In the genomic region with DNA sequence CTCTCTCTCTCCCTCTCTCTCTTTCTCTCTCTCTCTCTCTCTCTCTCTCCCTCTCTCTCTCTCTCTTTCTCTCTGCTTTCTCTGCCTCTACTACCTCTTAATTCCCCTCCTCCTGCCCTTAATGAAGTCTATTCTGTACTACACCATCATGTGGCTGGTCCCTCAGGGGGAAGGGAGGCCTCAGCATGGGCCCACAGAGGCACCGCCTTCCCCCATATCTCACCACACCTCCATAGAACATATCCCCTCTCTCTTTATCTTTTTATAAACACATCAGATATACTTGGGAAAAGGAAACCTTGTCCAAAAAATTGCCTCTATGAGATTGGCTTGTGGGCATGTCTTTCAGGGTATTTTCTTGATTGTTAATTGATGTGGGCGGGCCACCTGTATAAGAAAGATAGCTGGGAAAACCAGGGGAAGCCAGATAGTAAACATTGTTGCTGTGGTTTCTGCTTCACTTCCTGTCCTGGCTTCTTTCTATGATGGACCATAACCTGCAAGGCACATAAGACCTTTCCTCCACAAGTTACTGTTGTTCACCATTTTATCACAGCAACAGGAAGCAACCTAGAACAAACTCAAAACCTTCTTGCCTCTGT, we compare ENCODE assay signal across 21 mouse cellular contexts.
DNase-seq lines count a peak whose midpoint lies in the region; ATAC-seq and TF ChIP-seq lines count a peak whose summit lies in the region.
"Had no signal": no experiment of that assay in that cellular context is flagged by ENCODE, and none has a peak within 500 bp of the region (broad histone marks: within the 10 kb centered on the region; RNA-seq: fewer than 3 reads in every experiment).

No protein-coding gene starts in this region.

- H3K4me3 ChIP-seq in liver, postnatal 0 days (ENCODE audit: low read depth, low read length): no peak overlapping the region
- no peak overlapping the region for H3K4me3 ChIP-seq in heart, embryonic 10.5 days
- H3K4me3 ChIP-seq in forebrain, embryonic 12.5 days (replicated peaks): no peak overlapping the region
- H3K4me3 ChIP-seq: forebrain, embryonic 10.5 days; heart, adult 2 months; hindbrain, embryonic 12.5 days; neural tube, embryonic 12.5 days had no signal

- 74% methylated on average over 2 of the region's 2 CpGs for WGBS in liver, postnatal 0 days (ENCODE audit: insufficient replicate concordance)
- WGBS in heart, embryonic 10.5 days: 78% methylated on average over 2 of the region's 2 CpGs
- 91% methylated on average over 2 of the region's 2 CpGs for WGBS in forebrain, embryonic 12.5 days

- peaks cover 13% of the 10 kb centered on the region for H3K9me3 ChIP-seq in liver, postnatal 0 days (ENCODE audit: low read length)
- no peaks in the 10 kb centered on the region for H3K9me3 ChIP-seq in heart, embryonic 10.5 days
- no peaks in the 10 kb centered on the region for H3K9me3 ChIP-seq in forebrain, embryonic 12.5 days
- H3K9me3 ChIP-seq: hindbrain, embryonic 12.5 days; neural tube, embryonic 12.5 days had no signal

- peak; percentile 23; the same call in 1 of the 2 replicates for TF ChIP-seq EP300 in liver, postnatal 0 days (IDR thresholded peaks at IDR 0.05; ENCODE audit: low read depth)

- no peak for TF ChIP-seq CTCF in liver, postnatal 0 days (IDR thresholded peaks at IDR 0.05; ENCODE audit: low read depth)

- no peaks in the 10 kb centered on the region for H3K27me3 ChIP-seq in liver, postnatal 0 days (ENCODE audit: insufficient read depth, low read length)
- H3K27me3 ChIP-seq in heart, embryonic 10.5 days (ENCODE audit: insufficient read depth, poor library complexity, severe bottlenecking): no peaks in the 10 kb centered on the region
- no peaks in the 10 kb centered on the region for H3K27me3 ChIP-seq in forebrain, embryonic 12.5 days
- H3K27me3 ChIP-seq: hindbrain, embryonic 12.5 days; neural tube, embryonic 12.5 days had no signal

- ATAC-seq in inflammation-experienced regulatory T-cells, adult 6 months: peak; percentile 38
- no peak for ATAC-seq in liver, postnatal 0 days
- no peak for ATAC-seq in erythroblast, adult 5-6 weeks (replicated peaks; ENCODE audit: low FRiP score, poor library complexity, severe bottlenecking)
- ATAC-seq in forebrain, embryonic 12.5 days (ENCODE audit: low FRiP score): no peak
- ATAC-seq: intestine, postnatal 0 days had no signal

- H3K4me1 ChIP-seq in liver, postnatal 0 days (ENCODE audit: insufficient read depth): 0 out of 2 replicates have a peak, but pooled peaks cover 2% of the 10 kb centered on the region
- peaks cover 11% of the 10 kb centered on the region; the same call in 1 of the 2 replicates for H3K4me1 ChIP-seq in heart, embryonic 10.5 days
- H3K4me1 ChIP-seq in forebrain, embryonic 12.5 days: peaks cover 22% of the 10 kb centered on the region
- H3K4me1 ChIP-seq: neural tube, embryonic 12.5 days had no signal

- no peaks in the 10 kb centered on the region for H3K36me3 ChIP-seq in liver, postnatal 0 days (replicated peaks; ENCODE audit: insufficient read depth, low read length)
- no peaks in the 10 kb centered on the region for H3K36me3 ChIP-seq in heart, embryonic 10.5 days
- H3K36me3 ChIP-seq in forebrain, embryonic 12.5 days (replicated peaks): no peaks in the 10 kb centered on the region
- H3K36me3 ChIP-seq: forebrain, embryonic 10.5 days; hindbrain, embryonic 12.5 days; neural tube, embryonic 12.5 days had no signal

- no peak overlapping the region for H3K9ac ChIP-seq in liver, postnatal 0 days (replicated peaks)
- no peak overlapping the region for H3K9ac ChIP-seq in forebrain, embryonic 12.5 days
- H3K9ac ChIP-seq: hindbrain, embryonic 12.5 days; neural tube, embryonic 12.5 days had no signal

- no peak overlapping the region for H3K4me2 ChIP-seq in liver, postnatal 0 days (ENCODE audit: low read depth, low read length)
- no peak overlapping the region for H3K4me2 ChIP-seq in forebrain, embryonic 12.5 days
- H3K4me2 ChIP-seq: hindbrain, embryonic 12.5 days; neural tube, embryonic 12.5 days had no signal

- H3K27ac ChIP-seq in liver, postnatal 0 days (ENCODE audit: low read depth): no peak overlapping the region
- no peak overlapping the region for H3K27ac ChIP-seq in heart, embryonic 10.5 days
- no peak overlapping the region for H3K27ac ChIP-seq in forebrain, embryonic 12.5 days
- H3K27ac ChIP-seq: forebrain, embryonic 10.5 days; heart, adult 2 months; hindbrain, embryonic 12.5 days; kidney, postnatal 0 days; neural tube, embryonic 12.5 days had no signal

- DNase-seq in CD4-positive helper T cell, adult 2 months (ENCODE audit: low read depth, low spot score): peak; percentile 71
- peak; percentile 75 for DNase-seq in MEL-GATA-1-ER (ENCODE audit: extremely low read depth, low read depth)
- no peak for DNase-seq in liver, postnatal 0 days
- DNase-seq in heart, embryonic 10.5 days (ENCODE audit: low spot score): no peak
- DNase-seq in cerebellum, postnatal 25 days: no peak
- DNase-seq: adrenal gland, postnatal 14 days; cerebellum, adult 9-10 months; gastrocnemius, postnatal 10 days; heart, adult 2 months; left cerebral cortex, postnatal 4 days; lung, adult 18-20 months; right cerebral cortex, postnatal 25 days; thymus, adult 18-20 months had no signal

Comparison
In these comparisons a context has a peak if more than half of its experiments do, and no peak if none do; other contexts are left out.
1. DNase-seq: peak in CD4-positive helper T cell, adult 2 months (single experiment) and MEL-GATA-1-ER (single experiment); none in liver, postnatal 0 days (single experiment), heart, embryonic 10.5 days (single experiment) and cerebellum, postnatal 25 days (0 of 2).